Mouse (Mus musculus) midbrain, embryonic 15.5 days (tissue): ENCODE measurements around the gene Spock1. TPM values are rescaled to one million over a fixed set of nuclear protein-coding genes. Genes with fewer than 3 reads are reported as not detected.

Experiments used
- ATAC-seq: fragments of 200-750 bp; cut with Nextera tagmentation; replicated peaks from 2 replicates; pipeline ENCODE4 v1.8.0; 2017; ENCODE audit warnings: moderate TSS enrichment
- H3K27ac ChIP-seq: fragments of 300-500 bp; sonication (generic); 2 replicates; pipeline ENCODE4 v1.5.1; 2015; ENCODE audit warnings: mild to moderate bottlenecking, inconsistent platforms
- H3K27me3 ChIP-seq: fragments of 300-500 bp; sonication (generic); replicated peaks from 2 replicates; pipeline ENCODE4 v1.6.1; 2015; ENCODE audit warnings: inconsistent platforms
- H3K36me3 ChIP-seq: fragments of 300-500 bp; sonication (generic); replicated peaks from 2 replicates; pipeline ENCODE4 v1.6.1; 2015; ENCODE audit warnings: inconsistent platforms
- H3K4me1 ChIP-seq: fragments of 300-500 bp; sonication (generic); 2 replicates; pipeline ENCODE4 v1.6.1; 2015; ENCODE audit warnings: inconsistent platforms
- H3K4me2 ChIP-seq: fragments of 300-500 bp; sonication (generic); 2 replicates; pipeline ENCODE4 v1.6.1; 2015; ENCODE audit warnings: inconsistent platforms, mild to moderate bottlenecking, moderate library complexity
- H3K4me3 ChIP-seq: fragments of 300-500 bp; sonication (generic); 2 replicates; pipeline ENCODE4 v1.5.1; 2015; ENCODE audit warnings: mild to moderate bottlenecking, inconsistent platforms
- H3K9ac ChIP-seq: fragments of 300-500 bp; sonication (generic); 2 replicates; pipeline ENCODE4 v1.6.1; 2015; ENCODE audit warnings: mild to moderate bottlenecking, inconsistent platforms
- H3K9me3 ChIP-seq: fragments of 300-500 bp; sonication (generic); 2 replicates; pipeline ENCODE4 v1.6.1; 2016; ENCODE audit warnings: inconsistent platforms
- WGBS: fragments of 180-500 bp; shearing (Covaris S2); methylation state at CpG from one replicate; pipeline ENCODE4 v1.1.7; 2015; ENCODE audit warnings: mixed read lengths; 5-methylcytosine and 5-hydroxymethylcytosine counted together
- polyA plus RNA-seq: library from polyadenylated mRNA; unstranded; fragments of >200 nt; fragmentation: Nextera tagmentation; extraction: Ambion mirVana; gene quantifications from 2 replicates; pipeline ENCODE4 v1.2.1, GENCODE M21; 2015

Gene Spock1
- polyA plus RNA-seq, 1 experiment from 2014 or later = 71.0 TPM

GRCm38 (mm10) chr13:57638820-57639219 lies 269.3 kb downstream of the Spock1 start:
- H3K27ac ChIP-seq = no peak overlapping the region
- 82% methylated on average over 5 of the region's 5 CpGs for WGBS

GRCm38 (mm10) chr13:57637606-57638132 lies 270.5 kb downstream of the Spock1 start:
- peaks cover 25% of the 10 kb centered on the region for H3K4me1 ChIP-seq
- H3K36me3 ChIP-seq = no peaks in the 10 kb centered on the region
- peak overlapping the region; percentile 10; the same call in 1 of the 2 replicates for H3K4me2 ChIP-seq
- no peak for ATAC-seq
- no peaks in the 10 kb centered on the region for H3K9me3 ChIP-seq
- 58% methylated on average over 15 of the region's 15 CpGs for WGBS
- H3K27me3 ChIP-seq = no peaks in the 10 kb centered on the region
- no peak overlapping the region for H3K9ac ChIP-seq
- H3K4me3 ChIP-seq = no peak overlapping the region
- H3K27ac ChIP-seq = peak overlapping the region; percentile 4; the same call in 1 of the 2 replicates

More at GRCm38 (mm10) chr13:57638820-57639219, 269.3 kb downstream of the Spock1 start:
- ATAC-seq = no peak
- H3K36me3 ChIP-seq = no peaks in the 10 kb centered on the region
- no peak overlapping the region for H3K9ac ChIP-seq
- H3K27me3 ChIP-seq = no peaks in the 10 kb centered on the region
- H3K4me2 ChIP-seq = no peak overlapping the region
- H3K9me3 ChIP-seq = no peaks in the 10 kb centered on the region
- no peak overlapping the region for H3K4me3 ChIP-seq
- H3K4me1 ChIP-seq = peaks cover 25% of the 10 kb centered on the region

GRCm38 (mm10) chr13:57637080-57637572 lies 271.0 kb downstream of the Spock1 start:
- Histone ChIP-seq H3K9ac (no peak overlapping the region), H3K36me3 (no peaks in the 10 kb centered on the region), H3K9me3 (no peaks in the 10 kb centered on the region), H3K4me1 (peaks cover 25% of the 10 kb centered on the region), H3K4me3 (no peak overlapping the region), H3K4me2 (peak overlapping the region; percentile 10; the same call in 1 of the 2 replicates), H3K27me3 (no peaks in the 10 kb centered on the region), H3K27ac (peak overlapping the region; percentile 29; the same call in 1 of the 2 replicates)
- ATAC-seq = no peak
- WGBS = 54% methylated on average over 10 of the region's 10 CpGs

GRCm38 (mm10) chr13:57636196-57637015 lies 271.7 kb downstream of the Spock1 start:
- no peak for ATAC-seq
- WGBS = 48% methylated on average over 10 of the region's 10 CpGs
- Histone ChIP-seq H3K4me2 (no peak overlapping the region), H3K27ac (0 out of 2 replicates have a peak overlapping the region, but pooled peaks have one; percentile 29), H3K27me3 (no peaks in the 10 kb centered on the region), H3K9me3 (no peaks in the 10 kb centered on the region), H3K36me3 (no peaks in the 10 kb centered on the region), H3K9ac (no peak overlapping the region), H3K4me1 (peaks cover 25% of the 10 kb centered on the region), H3K4me3 (no peak overlapping the region)

GRCm38 (mm10) chr13:57630532-57630931 lies 277.6 kb downstream of the Spock1 start:
- no peaks in the 10 kb centered on the region for H3K9me3 ChIP-seq
- H3K4me1 ChIP-seq = no peaks in the 10 kb centered on the region
- H3K9ac ChIP-seq = no peak overlapping the region
- H3K4me3 ChIP-seq = no peak overlapping the region
- H3K36me3 ChIP-seq = no peaks in the 10 kb centered on the region
- 81% methylated on average over 4 of the region's 4 CpGs for WGBS
- no peaks in the 10 kb centered on the region for H3K27me3 ChIP-seq
- H3K4me2 ChIP-seq = no peak overlapping the region
- no peak for ATAC-seq
- no peak overlapping the region for H3K27ac ChIP-seq

GRCm38 (mm10) chr13:57628218-57628617 lies 279.9 kb downstream of the Spock1 start:
- Histone ChIP-seq H3K4me1 (0 out of 2 replicates have a peak, but pooled peaks cover 4% of the 10 kb centered on the region), H3K27ac (peak overlapping the region; percentile 8; the same call in 1 of the 2 replicates), H3K36me3 (no peaks in the 10 kb centered on the region), H3K27me3 (no peaks in the 10 kb centered on the region), H3K9ac (no peak overlapping the region), H3K9me3 (no peaks in the 10 kb centered on the region), H3K4me2 (no peak overlapping the region), H3K4me3 (no peak overlapping the region)
- no peak for ATAC-seq
- WGBS = 55% methylated on average over 8 of the region's 8 CpGs

GRCm38 (mm10) chr13:57626434-57626833 lies 281.7 kb downstream of the Spock1 start:
- no peak overlapping the region for H3K4me2 ChIP-seq
- no peak for ATAC-seq
- 0 out of 2 replicates have a peak, but pooled peaks cover 4% of the 10 kb centered on the region for H3K4me1 ChIP-seq
- WGBS = 74% methylated on average over 9 of the region's 9 CpGs
- H3K9ac ChIP-seq = no peak overlapping the region
- H3K36me3 ChIP-seq = no peaks in the 10 kb centered on the region
- no peak overlapping the region for H3K4me3 ChIP-seq
- H3K9me3 ChIP-seq = no peaks in the 10 kb centered on the region
- no peak overlapping the region for H3K27ac ChIP-seq
- H3K27me3 ChIP-seq = no peaks in the 10 kb centered on the region

- 0 out of 2 replicates have a peak, but pooled peaks cover 4% of the 10 kb centered on the region for H3K4me1 ChIP-seq
- ATAC-seq = 0 out of 2 replicates have a peak, but pooled peaks have one; percentile 58
- no peak overlapping the region for H3K9ac ChIP-seq
- 19% methylated on average over 7 of the region's 7 CpGs for WGBS
- no peaks in the 10 kb centered on the region for H3K9me3 ChIP-seq
- peak overlapping the region; percentile 39; the same call in 1 of the 2 replicates for H3K27ac ChIP-seq
- H3K4me3 ChIP-seq = no peak overlapping the region
- no peaks in the 10 kb centered on the region; the same call in 1 of the 2 replicates for H3K27me3 ChIP-seq
- no peaks in the 10 kb centered on the region for H3K36me3 ChIP-seq
- H3K4me2 ChIP-seq = no peak overlapping the region
Observed at GRCm38 (mm10) chr13:57623909-57624481, 284.1 kb downstream of the Spock1 start.

GRCm38 (mm10) chr13:57619079-57619768 lies 288.9 kb downstream of the Spock1 start:
- Histone ChIP-seq H3K36me3 (no peaks in the 10 kb centered on the region), H3K27me3 (no peaks in the 10 kb centered on the region; the same call in 1 of the 2 replicates), H3K4me2 (no peak overlapping the region), H3K9me3 (no peaks in the 10 kb centered on the region), H3K27ac (no peak overlapping the region), H3K4me1 (peaks cover 12% of the 10 kb centered on the region), H3K9ac (no peak overlapping the region), H3K4me3 (no peak overlapping the region)
- no peak for ATAC-seq
- 68% methylated on average over 17 of the region's 17 CpGs for WGBS

GRCm38 (mm10) chr13:57611326-57612171 lies 296.6 kb downstream of the Spock1 start:
- H3K4me1 ChIP-seq = peaks cover 28% of the 10 kb centered on the region
- H3K36me3 ChIP-seq = no peaks in the 10 kb centered on the region
- no peak overlapping the region for H3K4me3 ChIP-seq
- WGBS = 29% methylated on average over 11 of the region's 11 CpGs
- H3K27ac ChIP-seq = peak overlapping the region; percentile 68
- ATAC-seq = peak; percentile 69
- H3K9ac ChIP-seq = no peak overlapping the region
- H3K4me2 ChIP-seq = 0 out of 2 replicates have a peak overlapping the region, but pooled peaks have one; percentile 0
- 0 out of 2 replicates have a peak, but pooled peaks cover 5% of the 10 kb centered on the region for H3K9me3 ChIP-seq
- H3K27me3 ChIP-seq = peaks cover 4% of the 10 kb centered on the region; the same call in 1 of the 2 replicates

- Histone ChIP-seq H3K27ac (no peak overlapping the region), H3K4me2 (no peak overlapping the region), H3K36me3 (no peaks in the 10 kb centered on the region), H3K27me3 (peaks cover 4% of the 10 kb centered on the region; the same call in 1 of the 2 replicates), H3K4me1 (peaks cover 30% of the 10 kb centered on the region), H3K9me3 (0 out of 2 replicates have a peak, but pooled peaks cover 5% of the 10 kb centered on the region), H3K4me3 (no peak overlapping the region), H3K9ac (no peak overlapping the region)
- ATAC-seq = no peak
- WGBS = 90% methylated on average over 7 of the region's 7 CpGs
Observed at GRCm38 (mm10) chr13:57609946-57610345, 298.2 kb downstream of the Spock1 start.
